Mouse (Mus musculus) olfactory bulb, adult 2 months (tissue): Measurements from ENCODE around the gene Bpi.

Experiments
- CTCF ChIP-seq: fragments of 200-500 bp; IDR thresholded peaks from 2 replicates; pipeline ENCODE4 v1.5.1; 2012; ENCODE audit warnings: low read depth, mild to moderate bottlenecking, low read length, moderate library complexity; ENCODE audit not compliant: insufficient read depth
- POLR2A ChIP-seq: fragments of 200-500 bp; IDR thresholded peaks from 2 replicates; pipeline ENCODE4 v1.6.1; 2012; ENCODE audit warnings: mild to moderate bottlenecking, low read depth, low read length, moderate library complexity; ENCODE audit not compliant: insufficient read depth

DNA sequence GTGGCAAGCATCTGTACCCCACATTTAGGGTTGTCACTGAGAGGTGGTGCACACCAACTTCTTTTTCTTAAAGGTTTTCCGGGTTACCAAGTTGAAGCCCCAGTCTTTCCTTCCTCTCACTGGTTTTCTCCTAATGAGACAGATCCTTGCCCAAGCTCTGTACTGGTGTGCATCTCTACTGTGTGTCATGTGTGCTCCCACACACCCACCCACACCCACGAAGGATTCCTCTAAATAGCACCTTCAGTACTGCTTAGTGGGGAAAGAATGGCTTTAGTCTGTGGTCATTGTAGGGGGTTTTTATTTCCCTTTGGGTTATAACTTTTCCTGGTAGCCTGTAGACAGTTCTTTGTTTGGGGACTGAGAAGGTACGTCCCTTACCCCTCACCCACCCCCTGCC, 7.0 kb downstream of the Bpi start:
- no peak for TF ChIP-seq POLR2A
- no peak for TF ChIP-seq CTCF
